Comparison of ENCODE assay signal across 12 mouse cellular contexts in genomic region chr4:150865371-150865770, GRCm38 (mm10). TPM values are rescaled to one million over a fixed set of nuclear protein-coding genes. Genes with fewer than 3 reads are reported as not detected.
DNase-seq lines count a peak whose midpoint lies in the region; ATAC-seq and TF ChIP-seq lines count a peak whose summit lies in the region.
"Had no signal": no experiment of that assay in that cellular context is flagged by ENCODE, and none has a peak within 500 bp of the region (broad histone marks: within the 10 kb centered on the region; RNA-seq: fewer than 3 reads in every experiment).

No protein-coding gene starts in this region.

- H3K9me3 ChIP-seq in embryonic facial prominence, embryonic 11.5 days (replicated peaks; ENCODE audit: control insufficient read depth, low read length) = no peaks in the 10 kb centered on the region
- H3K9me3 ChIP-seq in embryonic facial prominence, embryonic 10.5 days = no peaks in the 10 kb centered on the region
- H3K9me3 ChIP-seq in limb, embryonic 14.5 days (ENCODE audit: control insufficient read depth, low read length) = no peaks in the 10 kb centered on the region
- no peaks in the 10 kb centered on the region for H3K9me3 ChIP-seq in limb, embryonic 10.5 days (replicated peaks)
- no peaks in the 10 kb centered on the region for H3K9me3 ChIP-seq in embryonic facial prominence, embryonic 14.5 days (ENCODE audit: control insufficient read depth, low read length)
- H3K9me3 ChIP-seq: forebrain, embryonic 13.5 days; heart, embryonic 10.5 days; megakaryocyte, embryonic 14.5 days had no signal

- no peak overlapping the region for H3K4me3 ChIP-seq in embryonic facial prominence, embryonic 11.5 days (ENCODE audit: low read depth, low read length)
- no peak overlapping the region for H3K4me3 ChIP-seq in embryonic facial prominence, embryonic 10.5 days
- no peak overlapping the region for H3K4me3 ChIP-seq in limb, embryonic 14.5 days (replicated peaks; ENCODE audit: low read length)
- no peak overlapping the region for H3K4me3 ChIP-seq in limb, embryonic 10.5 days
- H3K4me3 ChIP-seq in embryonic facial prominence, embryonic 14.5 days (ENCODE audit: low read depth, low read length) = no peak overlapping the region
- H3K4me3 ChIP-seq: forebrain, embryonic 13.5 days; heart, embryonic 10.5 days; megakaryocyte, embryonic 14.5 days had no signal

- peak; percentile 52 for DNase-seq in embryonic facial prominence, embryonic 11.5 days (ENCODE audit: low spot score)
- no peak for DNase-seq in embryonic facial prominence, embryonic 10.5 days (ENCODE audit: low spot score)
- DNase-seq in limb, embryonic 14.5 days (ENCODE audit: low spot score) = peak; percentile 75
- DNase-seq in limb, embryonic 10.5 days (ENCODE audit: low spot score) = no peak
- DNase-seq in A20 (ENCODE audit: low read depth, low spot score) = peak; percentile 53
- peak; percentile 70 for DNase-seq in embryonic facial prominence, embryonic 14.5 days (ENCODE audit: low spot score)
- no peak for DNase-seq in layer of hippocampus, postnatal 14 days (ENCODE audit: low spot score in 2 of 2)
- no peak for DNase-seq in layer of hippocampus, postnatal 36 days
- DNase-seq: adrenal gland, adult 8-10 months had no signal

- H3K36me3 ChIP-seq in embryonic facial prominence, embryonic 11.5 days (replicated peaks; ENCODE audit: control insufficient read depth, insufficient read depth, low read depth, low read length) = 0 out of 2 replicates have a peak, but pooled peaks cover 2% of the 10 kb centered on the region
- H3K36me3 ChIP-seq in embryonic facial prominence, embryonic 10.5 days (replicated peaks) = peaks cover 44% of the 10 kb centered on the region
- H3K36me3 ChIP-seq in limb, embryonic 14.5 days (ENCODE audit: control insufficient read depth, insufficient read depth, low read length) = peaks cover 30% of the 10 kb centered on the region
- peaks cover 48% of the 10 kb centered on the region for H3K36me3 ChIP-seq in limb, embryonic 10.5 days
- peaks cover 32% of the 10 kb centered on the region for H3K36me3 ChIP-seq in embryonic facial prominence, embryonic 14.5 days (ENCODE audit: control insufficient read depth, insufficient read depth, low read length)

- TF ChIP-seq POLR2A in limb, embryonic 14.5 days (IDR thresholded peaks at IDR 0.05; ENCODE audit: borderline replicate concordance, extremely low read depth, insufficient read depth, insufficient read length) = no peak

- H3K4me1 ChIP-seq in embryonic facial prominence, embryonic 11.5 days (ENCODE audit: control insufficient read depth, insufficient read depth, low read length) = no peaks in the 10 kb centered on the region; the same call in 1 of the 2 replicates
- H3K4me1 ChIP-seq in embryonic facial prominence, embryonic 10.5 days = peaks cover 35% of the 10 kb centered on the region
- H3K4me1 ChIP-seq in limb, embryonic 14.5 days (ENCODE audit: control insufficient read depth, insufficient read depth, low read length) = peaks cover 2% of the 10 kb centered on the region; the same call in 1 of the 2 replicates
- peaks cover 15% of the 10 kb centered on the region; the same call in 1 of the 2 replicates for H3K4me1 ChIP-seq in limb, embryonic 10.5 days
- peaks cover 9% of the 10 kb centered on the region; the same call in 1 of the 2 replicates for H3K4me1 ChIP-seq in embryonic facial prominence, embryonic 14.5 days (ENCODE audit: control insufficient read depth, insufficient read depth, low read length)
- H3K4me1 ChIP-seq: forebrain, embryonic 13.5 days; megakaryocyte, embryonic 14.5 days had no signal

- H3K27me3 ChIP-seq in embryonic facial prominence, embryonic 11.5 days (ENCODE audit: control insufficient read depth, insufficient read depth, low read length) = no peaks in the 10 kb centered on the region
- H3K27me3 ChIP-seq in embryonic facial prominence, embryonic 10.5 days (replicated peaks; ENCODE audit: low read depth, poor library complexity, severe bottlenecking) = no peaks in the 10 kb centered on the region
- no peaks in the 10 kb centered on the region for H3K27me3 ChIP-seq in limb, embryonic 14.5 days (ENCODE audit: control insufficient read depth, insufficient read depth, low read length)
- H3K27me3 ChIP-seq in limb, embryonic 10.5 days (ENCODE audit: low read depth, poor library complexity, severe bottlenecking) = no peaks in the 10 kb centered on the region
- H3K27me3 ChIP-seq in embryonic facial prominence, embryonic 14.5 days (replicated peaks; ENCODE audit: control insufficient read depth, insufficient read depth, low read length) = no peaks in the 10 kb centered on the region
- H3K27me3 ChIP-seq: forebrain, embryonic 13.5 days had no signal

- H3K9ac ChIP-seq in embryonic facial prominence, embryonic 11.5 days (replicated peaks; ENCODE audit: low read length) = no peak overlapping the region
- H3K9ac ChIP-seq in limb, embryonic 14.5 days (ENCODE audit: low read depth, low read length, severe bottlenecking) = no peak overlapping the region
- H3K9ac ChIP-seq in embryonic facial prominence, embryonic 14.5 days (ENCODE audit: low read depth, low read length) = no peak overlapping the region
- H3K9ac ChIP-seq: forebrain, embryonic 13.5 days had no signal

- H3K27ac ChIP-seq in embryonic facial prominence, embryonic 11.5 days (replicated peaks; ENCODE audit: low read depth, low read length) = no peak overlapping the region
- H3K27ac ChIP-seq in embryonic facial prominence, embryonic 10.5 days (replicated peaks) = no peak overlapping the region
- H3K27ac ChIP-seq in limb, embryonic 14.5 days (replicated peaks; ENCODE audit: low read depth, low read length) = no peak overlapping the region
- H3K27ac ChIP-seq in limb, embryonic 10.5 days = no peak overlapping the region
- no peak overlapping the region for H3K27ac ChIP-seq in embryonic facial prominence, embryonic 14.5 days (replicated peaks; ENCODE audit: low read depth, low read length)
- H3K27ac ChIP-seq: forebrain, embryonic 13.5 days; heart, embryonic 10.5 days had no signal

- ATAC-seq in embryonic facial prominence, embryonic 11.5 days (replicated peaks; ENCODE audit: insufficient number of reproducible peaks, low FRiP score, low TSS enrichment, low read depth) = no peak
- no peak for ATAC-seq in limb, embryonic 14.5 days (ENCODE audit: low FRiP score, low read depth)
- no peak for ATAC-seq in embryonic facial prominence, embryonic 14.5 days (ENCODE audit: low read depth)
- ATAC-seq: forebrain, embryonic 13.5 days had no signal

- H3K4me2 ChIP-seq in embryonic facial prominence, embryonic 11.5 days (ENCODE audit: low read depth, low read length) = no peak overlapping the region
- no peak overlapping the region for H3K4me2 ChIP-seq in limb, embryonic 14.5 days (replicated peaks; ENCODE audit: low read depth, low read length, severe bottlenecking)
- no peak overlapping the region for H3K4me2 ChIP-seq in embryonic facial prominence, embryonic 14.5 days (ENCODE audit: low read depth, low read length)
- H3K4me2 ChIP-seq: forebrain, embryonic 13.5 days had no signal

RNA-seq across cellular contexts. Expression of gene Errfi1, which starts 11.7 kb away (rescaled TPM):
- polyA plus RNA-seq in embryonic facial prominence, embryonic 11.5 days (2014; fragmentation: Nextera tagmentation; extraction: Ambion mirVana) = 30.7 and 31.8 TPM in 2 replicates
- polyA plus RNA-seq in embryonic facial prominence, embryonic 10.5 days (2016; fragmentation: Nextera tagmentation; extraction: Ambion mirVana) = 27.0 and 28.1 TPM in 2 replicates
- polyA plus RNA-seq in limb, embryonic 14.5 days (2012; rRNA removed) = 20.2 and 22.3 TPM in 2 replicates
- 23.9 and 27.2 TPM in 2 replicates for polyA plus RNA-seq in limb, embryonic 14.5 days (2014; fragmentation: Nextera tagmentation; extraction: Ambion mirVana)
- polyA plus RNA-seq in limb, embryonic 10.5 days (2016; fragmentation: Nextera tagmentation; extraction: Ambion mirVana) = 25.2 and 25.9 TPM in 2 replicates
- 25.5 and 26.7 TPM in 2 replicates for polyA plus RNA-seq in embryonic facial prominence, embryonic 14.5 days (2014; fragmentation: Nextera tagmentation; extraction: Ambion mirVana)
- 10 to 100 TPM; 37.1 to 38.4 TPM for total RNA-seq in layer of hippocampus, postnatal 14 days (2021)
- 10 to 100 TPM; 50.2 to 56.3 TPM for total RNA-seq in layer of hippocampus, postnatal 36 days (2021)

RNA-seq across cellular contexts. Expression of gene Park7, which starts 48.9 kb away (rescaled TPM):
- 443 and 467 TPM in 2 replicates for polyA plus RNA-seq in embryonic facial prominence, embryonic 11.5 days (2014; fragmentation: Nextera tagmentation; extraction: Ambion mirVana)
- 496 and 508 TPM in 2 replicates for polyA plus RNA-seq in embryonic facial prominence, embryonic 10.5 days (2016; fragmentation: Nextera tagmentation; extraction: Ambion mirVana)
- 223 and 296 TPM in 2 replicates for polyA plus RNA-seq in limb, embryonic 14.5 days (2012; rRNA removed)
- 415 and 416 TPM in 2 replicates for polyA plus RNA-seq in limb, embryonic 14.5 days (2014; fragmentation: Nextera tagmentation; extraction: Ambion mirVana)
- 526 and 559 TPM in 2 replicates for polyA plus RNA-seq in limb, embryonic 10.5 days (2016; fragmentation: Nextera tagmentation; extraction: Ambion mirVana)
- polyA plus RNA-seq in embryonic facial prominence, embryonic 14.5 days (2014; fragmentation: Nextera tagmentation; extraction: Ambion mirVana) = 387 and 401 TPM in 2 replicates
- total RNA-seq in layer of hippocampus, postnatal 14 days (2021) = 100 to 1,000 TPM; 240 to 248 TPM
- total RNA-seq in layer of hippocampus, postnatal 36 days (2021) = 100 to 1,000 TPM; 220 to 235 TPM

RNA-seq across cellular contexts. Expression of gene Tnfrsf9, which starts 49.0 kb away (rescaled TPM):
- 0.24 and 0.36 TPM in 2 replicates for polyA plus RNA-seq in embryonic facial prominence, embryonic 11.5 days (2014; fragmentation: Nextera tagmentation; extraction: Ambion mirVana)
- 0.38 and 0.69 TPM in 2 replicates for polyA plus RNA-seq in embryonic facial prominence, embryonic 10.5 days (2016; fragmentation: Nextera tagmentation; extraction: Ambion mirVana)
- 0.79 and 0.80 TPM in 2 replicates for polyA plus RNA-seq in limb, embryonic 14.5 days (2012; rRNA removed)
- polyA plus RNA-seq in limb, embryonic 14.5 days (2014; fragmentation: Nextera tagmentation; extraction: Ambion mirVana) = 0.08 and 0.19 TPM in 2 replicates
- polyA plus RNA-seq in limb, embryonic 10.5 days (2016; fragmentation: Nextera tagmentation; extraction: Ambion mirVana) = 0.59 and 1.1 TPM in 2 replicates
- polyA plus RNA-seq in embryonic facial prominence, embryonic 14.5 days (2014; fragmentation: Nextera tagmentation; extraction: Ambion mirVana) = 0.11 and 0.80 TPM in 2 replicates
- total RNA-seq in layer of hippocampus, postnatal 14 days (2021) = under 1 TPM; 0.37 to 0.52 TPM
- total RNA-seq in layer of hippocampus, postnatal 36 days (2021) = under 1 TPM; 0.61 to 1.00 TPM

Comparison
In these comparisons a context has a peak if more than half of its experiments do, and no peak if none do; other contexts are left out.
1. DNase-seq: peak in embryonic facial prominence, embryonic 11.5 days (single experiment), limb, embryonic 14.5 days (single experiment), A20 (single experiment) and embryonic facial prominence, embryonic 14.5 days (single experiment); none in embryonic facial prominence, embryonic 10.5 days (single experiment), limb, embryonic 10.5 days (single experiment), layer of hippocampus, postnatal 14 days (0 of 2) and layer of hippocampus, postnatal 36 days (0 of 2).